In genomic region chr6:33347088-33347775, GRCm38 (mm10) we compare ENCODE assay signal across 29 mouse cellular contexts.
DNase-seq lines count a peak whose midpoint lies in the region; ATAC-seq and TF ChIP-seq lines count a peak whose summit lies in the region.
"Had no signal": no experiment of that assay in that cellular context is flagged by ENCODE, and none has a peak within 500 bp of the region (broad histone marks: within the 10 kb centered on the region; RNA-seq: fewer than 3 reads in every experiment).

No protein-coding gene starts in this region.

- no peak for ATAC-seq in hindbrain, embryonic 13.5 days (ENCODE audit: low FRiP score)
- ATAC-seq in hindbrain, embryonic 12.5 days (ENCODE audit: low FRiP score): no peak
- ATAC-seq in midbrain, postnatal 0 days (ENCODE audit: low FRiP score): no peak
- ATAC-seq: inflammation-experienced regulatory T-cells, adult 6 months; liver, embryonic 12.5 days had no signal

- WGBS in hindbrain, embryonic 13.5 days: 43% methylated on average over 1 of the region's 1 CpGs
- WGBS in hindbrain, embryonic 12.5 days: 47% methylated on average over 1 of the region's 1 CpGs
- 24% methylated on average over 1 of the region's 1 CpGs for WGBS in midbrain, postnatal 0 days
- 67% methylated on average over 1 of the region's 1 CpGs for WGBS in lung, adult 2 months

- TF ChIP-seq CTCF in brain, embryonic 14.5 days (IDR thresholded peaks at IDR 0.05; ENCODE audit: borderline replicate concordance, extremely low read depth, insufficient read depth, insufficient read length): no peak
- no peak for TF ChIP-seq CTCF in midbrain, postnatal 0 days (IDR thresholded peaks at IDR 0.05)
- no peak for TF ChIP-seq CTCF in lung, adult 2 months (IDR thresholded peaks at IDR 0.05; ENCODE audit: insufficient read depth, low read length)

- peak; percentile 67 for DNase-seq in brain, embryonic 14.5 days (ENCODE audit: low read depth)
- peak; percentile 31 for DNase-seq in mesoderm, embryonic 11.5 days (ENCODE audit: low read depth, low spot score)
- DNase-seq in midbrain, postnatal 0 days (ENCODE audit: low spot score): peak; percentile 8
- DNase-seq in lung, adult 2 months: no peak
- no peak for DNase-seq in heart, adult 9 months (ENCODE audit: low spot score in 2 of 2)
- DNase-seq: adrenal gland, postnatal 10 days; B cell, adult 2 months; cerebellum, adult 2 months; cerebellum, postnatal 25 days; gastrocnemius, postnatal 36 days; heart, postnatal 4 days; kidney, adult 18-20 months; left cerebral cortex, postnatal 4 days; lung, adult 18-20 months; lung, postnatal 14 days; right cerebral cortex, adult 18-20 months; thymus, adult 18-20 months; thymus, postnatal 36 days had no signal

- peak overlapping the region; percentile 46; the same call in 1 of the 2 replicates for H3K27ac ChIP-seq in hindbrain, embryonic 13.5 days
- H3K27ac ChIP-seq in hindbrain, embryonic 12.5 days: no peak overlapping the region
- H3K27ac ChIP-seq in midbrain, postnatal 0 days (ENCODE audit: low read depth, low read length): no peak overlapping the region
- H3K27ac ChIP-seq: embryonic facial prominence, embryonic 12.5 days; forebrain, embryonic 12.5 days; heart, embryonic 15.5 days; kidney, postnatal 0 days; liver, embryonic 12.5 days; neural tube, embryonic 12.5 days; stomach, embryonic 15.5 days had no signal

- no peaks in the 10 kb centered on the region for H3K27me3 ChIP-seq in hindbrain, embryonic 13.5 days
- H3K27me3 ChIP-seq in hindbrain, embryonic 12.5 days: no peaks in the 10 kb centered on the region
- H3K27me3 ChIP-seq in midbrain, postnatal 0 days (ENCODE audit: insufficient read depth, low read length): no peaks in the 10 kb centered on the region
- H3K27me3 ChIP-seq: embryonic facial prominence, embryonic 12.5 days; forebrain, embryonic 12.5 days; heart, embryonic 15.5 days; liver, embryonic 12.5 days; neural tube, embryonic 12.5 days; stomach, embryonic 15.5 days had no signal

- TF ChIP-seq POLR2A in brain, embryonic 14.5 days (IDR thresholded peaks at IDR 0.05; ENCODE audit: borderline replicate concordance, extremely low read depth, insufficient read depth, insufficient read length, poor library complexity, severe bottlenecking): no peak
- no peak for TF ChIP-seq POLR2A in lung, adult 2 months (IDR thresholded peaks at IDR 0.05; ENCODE audit: borderline replicate concordance, extremely low read depth, low read depth, low read length)

- H3K4me3 ChIP-seq in hindbrain, embryonic 13.5 days: no peak overlapping the region
- no peak overlapping the region for H3K4me3 ChIP-seq in hindbrain, embryonic 12.5 days
- no peak overlapping the region for H3K4me3 ChIP-seq in midbrain, postnatal 0 days (ENCODE audit: low read depth, low read length)
- no peak overlapping the region for H3K4me3 ChIP-seq in lung, adult 2 months (replicated peaks; ENCODE audit: extremely low read depth, low read depth, low read length)
- H3K4me3 ChIP-seq: embryonic facial prominence, embryonic 12.5 days; erythroblast, embryonic 14.5 days; forebrain, embryonic 12.5 days; heart, embryonic 15.5 days; liver, embryonic 12.5 days; neural tube, embryonic 12.5 days; stomach, embryonic 15.5 days had no signal

- H3K4me1 ChIP-seq in hindbrain, embryonic 13.5 days (replicated peaks): peaks cover 9% of the 10 kb centered on the region
- H3K4me1 ChIP-seq in hindbrain, embryonic 12.5 days: peaks cover 8% of the 10 kb centered on the region; the same call in 1 of the 2 replicates
- no peaks in the 10 kb centered on the region for H3K4me1 ChIP-seq in midbrain, postnatal 0 days (ENCODE audit: insufficient read depth, low read length)
- H3K4me1 ChIP-seq in lung, adult 2 months (ENCODE audit: control insufficient read depth, insufficient read depth, low read length): no peaks in the 10 kb centered on the region
- H3K4me1 ChIP-seq: liver, embryonic 12.5 days; stomach, embryonic 15.5 days had no signal

- no peaks in the 10 kb centered on the region for H3K9me3 ChIP-seq in hindbrain, embryonic 13.5 days
- H3K9me3 ChIP-seq in hindbrain, embryonic 12.5 days (replicated peaks): no peaks in the 10 kb centered on the region
- no peaks in the 10 kb centered on the region for H3K9me3 ChIP-seq in midbrain, postnatal 0 days (ENCODE audit: low read length)
- H3K9me3 ChIP-seq: embryonic facial prominence, embryonic 12.5 days; forebrain, embryonic 12.5 days; heart, embryonic 15.5 days; liver, embryonic 12.5 days; neural tube, embryonic 12.5 days; stomach, embryonic 15.5 days had no signal

- H3K9ac ChIP-seq in hindbrain, embryonic 13.5 days: no peak overlapping the region
- H3K9ac ChIP-seq in hindbrain, embryonic 12.5 days: no peak overlapping the region
- no peak overlapping the region for H3K9ac ChIP-seq in midbrain, postnatal 0 days (replicated peaks; ENCODE audit: low read length, poor library complexity, severe bottlenecking)
- H3K9ac ChIP-seq: embryonic facial prominence, embryonic 12.5 days; forebrain, embryonic 12.5 days; heart, embryonic 15.5 days; liver, embryonic 12.5 days; neural tube, embryonic 12.5 days; stomach, embryonic 15.5 days had no signal

- H3K4me2 ChIP-seq in hindbrain, embryonic 13.5 days: no peak overlapping the region
- H3K4me2 ChIP-seq in hindbrain, embryonic 12.5 days (replicated peaks): no peak overlapping the region
- H3K4me2 ChIP-seq in midbrain, postnatal 0 days (ENCODE audit: low read depth, low read length, poor library complexity, severe bottlenecking): no peak overlapping the region
- H3K4me2 ChIP-seq: embryonic facial prominence, embryonic 12.5 days; forebrain, embryonic 12.5 days; heart, embryonic 15.5 days; liver, embryonic 12.5 days; neural tube, embryonic 12.5 days; stomach, embryonic 15.5 days had no signal

- no peaks in the 10 kb centered on the region for H3K36me3 ChIP-seq in hindbrain, embryonic 13.5 days
- no peaks in the 10 kb centered on the region for H3K36me3 ChIP-seq in hindbrain, embryonic 12.5 days
- H3K36me3 ChIP-seq in midbrain, postnatal 0 days (ENCODE audit: insufficient read depth, low read length): no peaks in the 10 kb centered on the region
- H3K36me3 ChIP-seq: embryonic facial prominence, embryonic 12.5 days; forebrain, embryonic 12.5 days; heart, embryonic 15.5 days; liver, embryonic 12.5 days; neural tube, embryonic 12.5 days; stomach, embryonic 15.5 days had no signal

Comparison
In these comparisons a context has a peak if more than half of its experiments do, and no peak if none do; other contexts are left out.
1. DNase-seq: peak in brain, embryonic 14.5 days (single experiment), mesoderm, embryonic 11.5 days (single experiment) and midbrain, postnatal 0 days (single experiment); none in lung, adult 2 months (single experiment) and heart, adult 9 months (0 of 2).